In the genomic region with DNA sequence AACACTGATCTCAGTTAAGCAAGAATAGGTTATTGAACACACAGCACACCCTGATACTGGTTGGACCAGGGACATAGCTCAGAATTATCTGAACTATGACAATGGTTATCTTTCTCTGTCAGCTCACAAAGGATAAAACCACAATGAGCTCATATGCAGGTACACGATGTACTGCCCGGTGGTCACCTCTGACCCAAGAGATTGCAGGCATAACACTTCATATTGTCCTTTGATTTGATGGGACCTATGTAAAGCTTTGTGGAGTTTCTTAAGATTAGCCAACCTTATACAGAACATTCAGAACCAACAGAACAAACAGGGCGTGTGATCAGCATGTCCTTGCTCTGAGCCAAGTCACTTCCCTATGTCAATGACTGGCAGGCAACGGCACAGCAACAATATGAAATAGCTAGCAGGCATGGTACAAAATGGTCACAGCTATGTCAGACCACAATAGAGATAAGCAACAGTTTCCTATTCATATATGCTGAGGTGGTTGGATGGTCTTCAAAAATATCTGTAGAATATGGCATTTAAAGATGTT, we compare ENCODE assay signal across 26 mouse cellular contexts. TPM values are rescaled to one million over a fixed set of nuclear protein-coding genes. Genes with fewer than 3 reads are reported as not detected.
"Had no signal": no experiment of that assay in that cellular context is flagged by ENCODE, and none has a peak within 500 bp of the region (broad histone marks: within the 10 kb centered on the region; RNA-seq: fewer than 3 reads in every experiment).

No protein-coding gene starts in this region.

- H3K4me1 ChIP-seq: midbrain, embryonic 12.5 days; midbrain, embryonic 15.5 days; neural tube, embryonic 12.5 days; neural tube, embryonic 15.5 days; stomach, embryonic 15.5 days had no signal

- H3K4me2 ChIP-seq: liver, embryonic 11.5 days; midbrain, embryonic 12.5 days; midbrain, embryonic 15.5 days; neural tube, embryonic 12.5 days; neural tube, embryonic 15.5 days; stomach, embryonic 15.5 days had no signal

- ATAC-seq: intestine, postnatal 0 days; midbrain, embryonic 15.5 days had no signal

- H3K27ac ChIP-seq: kidney, postnatal 0 days; left cerebral cortex, adult 2 months; liver, embryonic 14.5 days; macrophage; midbrain, embryonic 12.5 days; midbrain, embryonic 15.5 days; neural tube, embryonic 12.5 days; neural tube, embryonic 15.5 days; stomach, embryonic 15.5 days had no signal

- DNase-seq: kidney, adult 2 months; kidney, postnatal 36 days; layer of hippocampus, postnatal 36 days; lung, adult 2 months; right cerebral cortex, adult 18-20 months; right cerebral cortex, postnatal 14 days; right cerebral cortex, postnatal 4 days; spleen, adult 18-20 months; thymus, adult 2 months; thymus, postnatal 14 days; thymus, postnatal 4 days had no signal

- H3K9ac ChIP-seq: liver, embryonic 14.5 days; midbrain, embryonic 12.5 days; midbrain, embryonic 15.5 days; neural tube, embryonic 12.5 days; neural tube, embryonic 15.5 days; stomach, embryonic 15.5 days had no signal

- H3K9me3 ChIP-seq: midbrain, embryonic 12.5 days; midbrain, embryonic 15.5 days; neural tube, embryonic 12.5 days; neural tube, embryonic 15.5 days; stomach, embryonic 15.5 days had no signal

- H3K36me3 ChIP-seq: midbrain, embryonic 12.5 days; midbrain, embryonic 15.5 days; neural tube, embryonic 12.5 days; neural tube, embryonic 15.5 days; stomach, embryonic 15.5 days had no signal

- H3K27me3 ChIP-seq: midbrain, embryonic 12.5 days; midbrain, embryonic 15.5 days; neural tube, embryonic 12.5 days; neural tube, embryonic 15.5 days; stomach, embryonic 15.5 days had no signal

- H3K4me3 ChIP-seq: left cerebral cortex, adult 2 months; midbrain, embryonic 12.5 days; midbrain, embryonic 15.5 days; neural tube, embryonic 12.5 days; neural tube, embryonic 15.5 days; stomach, embryonic 15.5 days had no signal

RNA-seq across cellular contexts. Expression of gene Scd3, which starts 28.6 kb away (rescaled TPM):
- polyA plus RNA-seq: intestine, postnatal 0 days; liver, embryonic 11.5 days; liver, embryonic 14.5 days; lung, adult 2 months; macrophage had no signal

RNA-seq across cellular contexts. Expression of gene Pkd2l1, which starts 39.4 kb away (rescaled TPM):
- total RNA-seq: left cerebral cortex, postnatal 10 days had no signal
- polyA plus RNA-seq: intestine, postnatal 0 days; kidney, embryonic 14.5 days; limb, embryonic 11.5 days; liver, embryonic 11.5 days; liver, embryonic 14.5 days; lung, embryonic 16.5 days; macrophage; stomach, embryonic 15.5 days had no signal
